Mouse (Mus musculus) embryonic fibroblast, embryonic 13.5 days (primary cell): ENCODE measurements around the gene Bsx. TPM values are rescaled to one million over a fixed set of nuclear protein-coding genes. Genes with fewer than 3 reads are reported as not detected.

Experiments
- H3K27ac ChIP-seq: 2 replicates; pipeline ENCODE4 v1.5.1; 2012; ENCODE audit warnings: low read length, control low read depth, inconsistent platforms; ENCODE audit not compliant: insufficient read depth
- H3K4me1 ChIP-seq: 2 replicates; pipeline ENCODE4 v1.6.1; 2011; ENCODE audit warnings: low read length; ENCODE audit not compliant: control insufficient read depth, insufficient read depth
- H3K4me3 ChIP-seq: 2 replicates; pipeline ENCODE4 v1.5.1; 2011; ENCODE audit warnings: mild to moderate bottlenecking, control low read depth, low read length; ENCODE audit not compliant: insufficient read depth
- CTCF ChIP-seq: IDR thresholded peaks from 2 replicates; pipeline ENCODE4 v1.5.1; 2011; ENCODE audit warnings: mild to moderate bottlenecking, control low read depth, low read length, moderate library complexity, borderline replicate concordance; ENCODE audit not compliant: insufficient read depth
- POLR2A ChIP-seq: IDR thresholded peaks from 2 replicates; pipeline ENCODE4 v1.6.1; 2011; ENCODE audit warnings: low read depth, mild to moderate bottlenecking, control low read depth, low read length, moderate library complexity
- polyA plus RNA-seq: library from polyadenylated mRNA; stranded (reverse); fragments of >200 nt; gene quantifications from 2 replicates; pipeline ENCODE4 v1.2.4, GENCODE M21; 2011; ENCODE audit warnings: low read depth; ENCODE audit not compliant: missing spikeins, insufficient read length

The Bsx gene
- polyA plus RNA-seq, 1 experiment = not detected

DNA sequence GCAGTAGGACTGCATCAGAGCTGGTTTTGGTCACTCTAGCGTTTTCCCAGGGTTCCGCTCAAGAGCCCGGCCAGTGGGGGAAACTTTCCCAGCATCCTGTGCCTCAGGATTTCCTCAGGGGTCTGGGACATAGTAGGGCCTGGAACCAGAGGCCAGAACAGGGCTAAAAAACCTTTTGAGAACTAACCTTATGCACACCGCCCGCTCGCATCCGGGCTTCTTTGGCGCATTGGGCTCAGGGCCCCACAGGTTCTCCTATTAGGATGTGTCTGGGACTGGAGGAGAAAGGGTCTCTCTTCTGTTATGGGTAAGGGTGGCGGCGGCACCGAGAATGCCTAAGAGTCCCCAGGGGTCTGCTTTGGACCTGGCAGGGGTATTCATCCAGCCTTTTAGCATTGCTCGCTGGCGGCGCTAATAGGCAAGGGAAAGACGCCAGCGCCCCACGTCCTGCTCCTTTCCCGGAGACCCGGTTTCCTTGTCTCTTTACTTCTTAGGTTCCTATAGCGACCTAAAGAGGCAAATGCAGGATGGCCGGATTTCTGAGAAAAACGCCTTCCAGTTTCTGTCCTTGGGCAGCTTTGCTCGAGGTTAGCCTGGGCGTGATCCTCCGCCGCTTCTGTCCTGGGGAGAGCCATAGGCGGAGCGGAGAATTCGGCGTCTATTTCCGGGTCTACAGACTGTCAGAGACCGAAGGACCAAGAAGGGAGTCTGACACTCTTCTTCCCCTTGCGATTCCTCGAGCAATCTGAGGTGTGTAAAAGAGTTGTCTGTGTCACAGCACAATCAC, 2.4 kb upstream of the Bsx start:
- TF ChIP-seq CTCF = no peak
- no peak for TF ChIP-seq POLR2A
- H3K4me3 ChIP-seq = peak overlapping the region; percentile 29

DNA sequence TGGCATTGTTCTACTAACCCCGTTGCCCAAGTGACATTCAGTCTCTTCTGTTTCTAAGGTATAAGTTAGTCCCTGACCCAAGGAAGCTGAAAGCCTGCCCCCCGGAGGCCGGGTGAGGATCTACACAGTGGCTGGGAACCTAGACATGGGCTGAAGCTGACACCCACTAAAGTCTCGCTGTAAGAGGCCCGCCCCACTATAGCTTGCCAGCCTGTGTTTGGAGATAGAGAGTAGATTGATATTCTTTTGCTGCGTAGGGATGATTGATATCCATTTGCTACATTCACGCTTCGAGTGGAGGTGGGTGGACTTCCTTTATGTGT, 1.8 kb upstream of the Bsx start:
- TF ChIP-seq CTCF = no peak
- no peak for TF ChIP-seq POLR2A
- Histone ChIP-seq H3K4me3 (peak overlapping the region; percentile 29), H3K4me1 (no peaks in the 10 kb centered on the region), H3K27ac (no peak overlapping the region)

More for the DNA sequence above, 2.4 kb upstream of the Bsx start:
- H3K27ac ChIP-seq = no peak overlapping the region
- no peaks in the 10 kb centered on the region for H3K4me1 ChIP-seq

DNA sequence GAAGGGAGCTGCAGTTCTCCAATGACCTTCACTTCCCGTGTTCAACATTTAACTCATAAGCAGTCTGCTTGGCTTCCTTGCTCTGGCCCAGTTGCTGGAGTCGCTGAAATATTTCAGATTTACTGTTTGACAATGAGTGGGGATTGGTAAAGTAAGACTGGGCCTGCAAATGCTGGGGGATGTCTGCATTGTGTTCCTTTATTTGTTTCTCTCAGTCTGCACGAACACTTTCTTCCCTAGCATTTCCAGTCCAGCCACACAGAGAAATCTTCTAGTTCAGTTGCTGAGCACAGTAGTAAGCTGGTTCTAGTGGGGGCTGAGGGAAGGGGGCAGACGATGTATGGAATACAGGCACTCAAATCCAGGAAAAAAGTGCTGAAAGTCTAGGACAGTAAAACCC, 1.0 kb downstream of the Bsx start:
- H3K4me1 ChIP-seq = no peaks in the 10 kb centered on the region
- H3K27ac ChIP-seq = no peak overlapping the region
- H3K4me3 ChIP-seq = no peak overlapping the region
- TF ChIP-seq POLR2A (no peak), CTCF (no peak)

DNA sequence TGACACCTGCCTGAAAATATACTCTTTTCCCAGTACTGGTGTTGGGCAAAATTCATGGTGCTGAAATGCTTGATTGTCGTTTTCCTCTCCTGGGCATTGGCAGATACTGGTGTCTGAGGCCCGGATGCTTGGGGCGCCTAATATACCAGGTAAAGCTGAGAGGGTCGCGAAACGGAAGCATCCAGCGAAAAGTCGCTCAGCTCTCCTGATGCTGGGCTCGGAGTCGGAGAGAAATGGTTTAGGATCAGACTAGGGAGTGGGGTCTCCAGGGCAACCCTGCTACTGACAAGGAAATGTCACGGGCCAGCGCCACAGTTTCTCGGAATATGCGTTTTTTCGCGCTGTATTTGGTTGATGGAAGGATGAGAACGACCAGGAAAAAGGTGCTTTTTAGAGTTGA, 1.5 kb downstream of the Bsx start:
- no peak overlapping the region for H3K4me3 ChIP-seq
- no peaks in the 10 kb centered on the region for H3K4me1 ChIP-seq
- no peak overlapping the region for H3K27ac ChIP-seq
- TF ChIP-seq POLR2A (no peak), CTCF (no peak)

DNA sequence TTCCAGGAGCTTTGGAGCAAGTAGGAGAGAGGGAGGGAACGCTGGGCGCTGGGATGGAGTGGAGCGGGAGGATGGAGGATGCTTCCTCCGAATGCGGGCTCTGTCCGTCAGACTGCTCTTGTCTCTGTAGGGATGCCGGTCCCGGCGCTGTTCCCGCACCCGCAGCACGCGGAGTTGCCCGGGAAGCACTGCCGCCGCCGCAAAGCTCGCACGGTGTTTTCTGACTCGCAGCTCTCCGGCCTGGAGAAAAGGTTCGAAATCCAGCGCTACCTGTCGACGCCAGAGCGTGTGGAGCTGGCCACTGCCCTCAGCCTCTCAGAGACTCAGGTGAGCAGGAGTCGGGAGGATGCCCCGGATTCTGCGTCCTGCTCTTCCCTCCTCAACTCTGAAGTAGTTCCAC, 2.2 kb downstream of the Bsx start:
- TF ChIP-seq CTCF (no peak), POLR2A (no peak)
- Histone ChIP-seq H3K4me3 (no peak overlapping the region), H3K4me1 (no peaks in the 10 kb centered on the region), H3K27ac (no peak overlapping the region)

DNA sequence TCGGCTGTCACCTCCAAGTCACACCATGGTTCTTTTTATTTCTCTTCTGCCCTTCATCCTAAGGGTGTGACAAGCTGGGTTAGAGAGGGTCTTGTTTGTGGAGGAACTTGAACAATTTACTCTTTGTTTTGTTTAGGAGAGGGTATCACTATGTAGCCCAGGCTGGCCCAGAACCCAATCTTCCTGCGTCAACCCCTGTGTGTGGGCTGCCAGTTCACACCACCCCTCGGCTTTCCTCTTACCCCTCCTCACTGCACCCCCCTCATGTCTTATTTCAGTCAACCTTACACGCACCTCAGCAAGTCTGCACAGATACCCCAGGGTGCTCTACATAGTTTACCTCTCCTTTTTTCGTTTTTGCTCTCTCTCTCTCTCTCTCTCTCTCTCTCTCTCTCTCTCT, 2.8 kb downstream of the Bsx start:
- no peak overlapping the region for H3K4me3 ChIP-seq
- no peak overlapping the region for H3K27ac ChIP-seq
- TF ChIP-seq POLR2A (no peak), CTCF (no peak)
- H3K4me1 ChIP-seq = no peaks in the 10 kb centered on the region

DNA sequence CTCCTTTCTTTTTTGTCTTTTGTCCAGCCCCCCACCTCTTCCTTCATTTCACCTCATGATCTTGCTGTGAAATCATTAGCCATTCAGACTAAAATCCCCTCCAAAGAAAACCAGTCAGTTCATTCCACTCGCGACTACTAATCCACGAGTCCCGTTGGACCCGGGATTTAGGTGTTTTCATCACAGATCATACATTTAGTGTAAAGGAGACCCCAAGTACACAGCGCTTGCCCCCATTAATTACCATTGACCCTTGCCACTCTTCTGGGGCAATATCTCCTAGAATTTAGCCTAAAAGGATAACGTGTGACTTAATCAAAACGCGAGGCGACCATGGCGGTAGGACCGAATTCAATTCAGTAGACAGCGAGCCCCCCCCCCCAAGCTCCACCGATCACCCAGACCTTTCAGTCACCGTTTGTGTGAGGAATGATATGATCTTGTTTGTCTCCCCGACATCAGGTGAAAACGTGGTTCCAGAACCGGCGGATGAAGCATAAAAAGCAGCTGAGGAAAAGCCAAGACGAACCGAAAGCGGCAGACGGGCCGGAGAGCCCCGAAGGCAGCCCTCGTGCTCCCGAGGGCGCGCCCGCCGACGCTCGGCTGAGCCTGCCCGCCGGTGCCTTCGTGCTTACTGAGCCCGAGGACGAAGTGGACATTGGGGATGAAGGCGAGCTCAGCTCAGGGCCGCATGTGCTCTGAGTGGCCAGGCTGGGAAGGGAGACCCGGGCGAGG, 3.4 kb downstream of the Bsx start:
- TF ChIP-seq POLR2A (no peak), CTCF (no peak)
- no peak overlapping the region for H3K4me3 ChIP-seq
- no peak overlapping the region for H3K27ac ChIP-seq
- no peaks in the 10 kb centered on the region for H3K4me1 ChIP-seq

DNA sequence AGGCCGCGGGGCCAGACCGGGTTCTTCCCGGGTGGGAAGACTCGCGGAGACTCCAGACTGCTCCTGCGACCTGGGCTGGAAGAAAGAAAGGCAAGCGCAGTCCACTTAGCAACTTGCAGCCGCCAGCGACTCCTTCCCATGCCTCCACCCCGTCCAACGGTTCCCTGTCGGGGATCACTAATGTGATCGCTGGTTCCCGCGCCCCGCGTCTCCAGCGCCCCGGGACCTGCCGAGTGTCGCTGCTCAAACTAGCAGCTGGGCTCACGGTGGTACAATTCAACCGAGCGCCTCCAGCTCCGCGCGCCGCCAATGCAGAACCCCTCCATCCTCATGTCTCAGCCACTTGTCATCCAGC, 3.9 kb downstream of the Bsx start:
- Histone ChIP-seq H3K4me3 (no peak overlapping the region), H3K27ac (no peak overlapping the region), H3K4me1 (no peaks in the 10 kb centered on the region)
- no peak for TF ChIP-seq CTCF
- no peak for TF ChIP-seq POLR2A

DNA sequence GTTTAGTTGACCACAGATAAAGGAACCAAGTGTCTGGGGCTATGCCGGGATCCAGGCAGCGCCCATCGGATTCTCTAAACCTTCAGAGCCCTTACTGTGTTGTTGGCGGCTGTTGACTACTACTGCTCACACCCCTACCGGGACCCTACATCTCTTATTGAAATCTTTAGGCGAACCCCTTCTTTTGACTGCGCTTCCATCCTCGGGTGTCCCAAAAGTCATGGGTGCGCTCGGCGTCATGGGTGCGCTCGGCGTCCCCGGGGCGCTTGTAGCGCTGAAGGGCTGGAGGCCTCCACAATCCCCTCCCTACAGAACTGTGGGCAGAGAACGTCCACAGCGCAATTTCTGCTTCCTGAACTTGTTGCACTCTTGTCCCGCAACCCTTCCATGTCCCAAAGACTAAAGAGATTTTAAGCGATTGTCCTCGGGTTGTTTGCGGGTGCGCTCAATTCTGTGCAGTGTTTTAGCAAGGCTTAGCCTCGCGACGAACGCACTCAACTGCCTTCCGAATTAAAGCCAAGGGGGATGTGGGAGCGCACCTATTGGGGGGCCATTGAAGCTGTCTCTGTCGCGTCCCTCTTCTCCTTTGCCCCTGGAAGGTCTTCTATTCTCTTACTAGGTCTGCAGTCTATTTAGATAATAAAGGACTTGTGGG, 4.5 kb downstream of the Bsx start:
- no peak for TF ChIP-seq CTCF
- H3K4me1 ChIP-seq = no peaks in the 10 kb centered on the region
- no peak overlapping the region for H3K4me3 ChIP-seq
- H3K27ac ChIP-seq = no peak overlapping the region

DNA sequence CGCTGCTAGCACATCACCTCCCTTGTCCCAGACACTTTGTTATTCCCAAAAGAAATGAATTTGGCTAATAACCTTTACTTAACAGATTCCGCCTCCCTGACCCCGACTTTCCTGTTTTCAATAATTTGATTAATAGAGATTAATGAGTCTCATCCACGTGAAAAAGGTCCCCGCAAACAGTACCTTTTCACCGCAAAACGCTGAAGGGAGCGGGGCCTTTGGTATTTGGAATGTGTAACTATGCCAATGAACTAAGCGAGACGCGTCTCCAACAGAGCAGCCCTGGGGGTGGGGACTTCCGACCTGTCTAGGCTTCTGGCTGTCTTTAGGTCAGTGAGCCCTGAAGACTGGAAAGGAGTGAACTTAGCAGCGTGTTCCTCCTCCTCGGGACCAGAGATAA, 5.1 kb downstream of the Bsx start:
- no peak overlapping the region for H3K4me3 ChIP-seq
- H3K27ac ChIP-seq = no peak overlapping the region
- TF ChIP-seq POLR2A (no peak), CTCF (no peak)
- H3K4me1 ChIP-seq = no peaks in the 10 kb centered on the region
